Mouse (Mus musculus): ENCODE data around the gene Sf3a2. TPM values are rescaled to one million over a fixed set of nuclear protein-coding genes. Genes with fewer than 3 reads are reported as not detected.

Gene Sf3a2
- polyA plus RNA-seq, 2 experiments, result 80.6 to 102 TPM

- H3K9ac ChIP-seq (ENCODE audit: low read depth, low read length, severe bottlenecking), result no peak overlapping the region
- no peak overlapping the region for H3K27ac ChIP-seq (replicated peaks; ENCODE audit: low read depth, low read length)
- TF ChIP-seq POLR2A (IDR thresholded peaks at IDR 0.05; ENCODE audit: borderline replicate concordance, extremely low read depth, insufficient read depth, insufficient read length), result no peak
- peaks cover 29% of the 10 kb centered on the region for H3K27me3 ChIP-seq (ENCODE audit: control insufficient read depth, insufficient read depth, low read length)
- peaks cover 20% of the 10 kb centered on the region for H3K36me3 ChIP-seq (ENCODE audit: control insufficient read depth, insufficient read depth, low read length)
- H3K4me2 ChIP-seq (replicated peaks; ENCODE audit: low read depth, low read length, severe bottlenecking), result peak overlapping the region; percentile 35
- WGBS, result 21% methylated on average over 40 of the region's 40 CpGs
- peaks cover 34% of the 10 kb centered on the region for H3K4me1 ChIP-seq (ENCODE audit: control insufficient read depth, insufficient read depth, low read length)
- DNase-seq (ENCODE audit: low spot score) (no peak), ATAC-seq (ENCODE audit: low FRiP score, low read depth) (no peak)
- peak overlapping the region; percentile 9 for H3K4me3 ChIP-seq (replicated peaks; ENCODE audit: low read length)
- no peaks in the 10 kb centered on the region for H3K9me3 ChIP-seq (ENCODE audit: control insufficient read depth, low read length)
These were observed 10.3 kb downstream of the Sf3a2 start for GRCm38 (mm10) chr10:80808099-80808984.

GRCm38 (mm10) chr10:80808985-80809632 is 11.1 kb downstream of the Sf3a2 start:
- H3K9ac ChIP-seq (ENCODE audit: low read depth, low read length, severe bottlenecking), result no peak overlapping the region
- H3K4me1 ChIP-seq (ENCODE audit: control insufficient read depth, insufficient read depth, low read length), result peaks cover 34% of the 10 kb centered on the region
- H3K36me3 ChIP-seq (ENCODE audit: control insufficient read depth, insufficient read depth, low read length), result peaks cover 12% of the 10 kb centered on the region
- H3K27ac ChIP-seq (replicated peaks; ENCODE audit: low read depth, low read length), result no peak overlapping the region
- H3K4me2 ChIP-seq (replicated peaks; ENCODE audit: low read depth, low read length, severe bottlenecking), result peak overlapping the region; percentile 35
- no peak for TF ChIP-seq POLR2A (IDR thresholded peaks at IDR 0.05; ENCODE audit: borderline replicate concordance, extremely low read depth, insufficient read depth, insufficient read length)
- no peak for ATAC-seq (ENCODE audit: low FRiP score, low read depth)
- peaks cover 29% of the 10 kb centered on the region for H3K27me3 ChIP-seq (ENCODE audit: control insufficient read depth, insufficient read depth, low read length)
- no peaks in the 10 kb centered on the region for H3K9me3 ChIP-seq (ENCODE audit: control insufficient read depth, low read length)
- 8% methylated on average over 18 of the region's 18 CpGs for WGBS
- peak overlapping the region; percentile 9 for H3K4me3 ChIP-seq (replicated peaks; ENCODE audit: low read length)
- DNase-seq (ENCODE audit: low spot score), result no peak

GRCm38 (mm10) chr10:80810084-80810483 is 12.1 kb downstream of the Sf3a2 start:
- no peak for TF ChIP-seq POLR2A (IDR thresholded peaks at IDR 0.05; ENCODE audit: borderline replicate concordance, extremely low read depth, insufficient read depth, insufficient read length)
- Histone ChIP-seq H3K36me3 (ENCODE audit: control insufficient read depth, insufficient read depth, low read length) (peaks cover 2% of the 10 kb centered on the region), H3K27me3 (ENCODE audit: control insufficient read depth, insufficient read depth, low read length) (peaks cover 29% of the 10 kb centered on the region), H3K4me3 (replicated peaks; ENCODE audit: low read length) (no peak overlapping the region; the same call in 1 of the 2 replicates), H3K9ac (ENCODE audit: low read depth, low read length, severe bottlenecking) (no peak overlapping the region), H3K27ac (replicated peaks; ENCODE audit: low read depth, low read length) (no peak overlapping the region), H3K4me2 (replicated peaks; ENCODE audit: low read depth, low read length, severe bottlenecking) (peak overlapping the region; percentile 16), H3K9me3 (ENCODE audit: control insufficient read depth, low read length) (no peaks in the 10 kb centered on the region), H3K4me1 (ENCODE audit: control insufficient read depth, insufficient read depth, low read length) (peaks cover 34% of the 10 kb centered on the region)
- ATAC-seq (ENCODE audit: low FRiP score, low read depth) (no peak), DNase-seq (ENCODE audit: low spot score) (no peak)
- 3% methylated on average over 20 of the region's 20 CpGs for WGBS

- Histone ChIP-seq H3K27ac (replicated peaks; ENCODE audit: low read depth, low read length) (no peak overlapping the region), H3K4me3 (replicated peaks; ENCODE audit: low read length) (no peak overlapping the region), H3K9ac (ENCODE audit: low read depth, low read length, severe bottlenecking) (no peak overlapping the region), H3K36me3 (ENCODE audit: control insufficient read depth, insufficient read depth, low read length) (no peaks in the 10 kb centered on the region), H3K9me3 (ENCODE audit: control insufficient read depth, low read length) (no peaks in the 10 kb centered on the region), H3K4me2 (replicated peaks; ENCODE audit: low read depth, low read length, severe bottlenecking) (no peak overlapping the region), H3K4me1 (ENCODE audit: control insufficient read depth, insufficient read depth, low read length) (peaks cover 22% of the 10 kb centered on the region), H3K27me3 (ENCODE audit: control insufficient read depth, insufficient read depth, low read length) (peaks cover 29% of the 10 kb centered on the region)
- ATAC-seq (ENCODE audit: low FRiP score, low read depth), result no peak
- DNase-seq (ENCODE audit: low spot score), result no peak
- TF ChIP-seq POLR2A (IDR thresholded peaks at IDR 0.05; ENCODE audit: borderline replicate concordance, extremely low read depth, insufficient read depth, insufficient read length), result no peak
- WGBS, result 42% methylated on average over 5 of the region's 5 CpGs
These were observed 14.5 kb downstream of the Sf3a2 start for GRCm38 (mm10) chr10:80812391-80813041.

GRCm38 (mm10) chr10:80813366-80813765 is 15.4 kb downstream of the Sf3a2 start, which contains the start of gene Jsrp1:
Gene Jsrp1 (minus strand): TSS chr10:80813498.
- WGBS, result 61% methylated on average over 4 of the region's 4 CpGs
- peaks cover 22% of the 10 kb centered on the region for H3K27me3 ChIP-seq (ENCODE audit: control insufficient read depth, insufficient read depth, low read length)
- no peak within 1 kb of the TSS for H3K27ac ChIP-seq (replicated peaks; ENCODE audit: low read depth, low read length)

More at GRCm38 (mm10) chr10:80813366-80813765, 15.4 kb downstream of the Sf3a2 start, which contains the start of gene Jsrp1:
- no peak within 1 kb of the TSS for H3K4me3 ChIP-seq (replicated peaks; ENCODE audit: low read length)
- peaks cover 15% of the 10 kb centered on the region for H3K4me1 ChIP-seq (ENCODE audit: control insufficient read depth, insufficient read depth, low read length)
- H3K36me3 ChIP-seq (ENCODE audit: control insufficient read depth, insufficient read depth, low read length), result no peaks in the 10 kb centered on the region
- H3K9me3 ChIP-seq (ENCODE audit: control insufficient read depth, low read length), result no peaks in the 10 kb centered on the region
- no peak within 1 kb of the TSS for H3K9ac ChIP-seq (ENCODE audit: low read depth, low read length, severe bottlenecking)
- no peak within 1 kb of the TSS for H3K4me2 ChIP-seq (replicated peaks; ENCODE audit: low read depth, low read length, severe bottlenecking)
- no peak for DNase-seq (ENCODE audit: low spot score)
- ATAC-seq (ENCODE audit: low FRiP score, low read depth), result peak; percentile 32; the same call in 1 of the 2 replicates
- no peak for TF ChIP-seq POLR2A (IDR thresholded peaks at IDR 0.05; ENCODE audit: borderline replicate concordance, extremely low read depth, insufficient read depth, insufficient read length)
